Mouse (Mus musculus) liver, embryonic 14.5 days (tissue): ENCODE results near the gene Rft1. TPM values are rescaled to one million over a fixed set of nuclear protein-coding genes. Genes with fewer than 3 reads are reported as not detected.
A peak's percentile ranks its signal among the peaks of the same experiment; 100 is the strongest.

Experiments used
- ATAC-seq: fragments of 200-750 bp; cut with Nextera tagmentation; 2 replicates; pipeline ENCODE4 v1.8.0; 2017; ENCODE audit warnings: moderate number of reproducible peaks, mild to moderate bottlenecking, moderate library complexity; ENCODE audit not compliant: insufficient read depth
- DNase-seq, 3 experiments: peaks; one replicate each; pipeline ENCODE4 v3.0.0-alpha.2; 2012 to 2013; ENCODE audit warnings: low read depth in 3 of 3, low spot score in 3 of 3
- H3K27ac ChIP-seq: fragments of 300-500 bp; sonication (generic); 2 replicates; pipeline ENCODE4 v1.5.1; 2014; ENCODE audit warnings: moderate library complexity, mild to moderate bottlenecking, control low read depth, inconsistent platforms
- H3K27me3 ChIP-seq: fragments of 300-500 bp; sonication (generic); 2 replicates; pipeline ENCODE4 v1.6.1; 2014; ENCODE audit warnings: mild to moderate bottlenecking, low read length, moderate library complexity; ENCODE audit not compliant: control insufficient read depth, insufficient read depth
- H3K36me3 ChIP-seq: fragments of 300-500 bp; sonication (generic); replicated peaks from 2 replicates; pipeline ENCODE4 v1.6.1; 2014; ENCODE audit warnings: low read depth; ENCODE audit not compliant: control insufficient read depth, insufficient read depth
- H3K4me1 ChIP-seq, 2 experiments: fragments of 200-500 bp in 1 of 2; fragments of 300-500 bp in 1 of 2; sonication (generic) in 1 of 2; replicated peaks; 2 replicates each; pipeline ENCODE4 v1.6.1; 2012 to 2014; ENCODE audit warnings: antibody characterized with exemption in 1 of 2, inconsistent platforms in 1 of 2, low read length in 1 of 2; ENCODE audit not compliant: control insufficient read depth in 2 of 2, insufficient read depth in 2 of 2
- H3K4me2 ChIP-seq: fragments of 300-500 bp; sonication (generic); 2 replicates; pipeline ENCODE4 v1.6.1; 2014; ENCODE audit warnings: low read depth, mild to moderate bottlenecking, control low read depth, moderate library complexity
- H3K4me3 ChIP-seq, 2 experiments: fragments of 200-500 bp in 1 of 2; fragments of 300-500 bp in 1 of 2; sonication (generic) in 1 of 2; 2 replicates each; pipeline ENCODE4 v1.5.1; 2012 to 2014; ENCODE audit warnings: low read depth in 2 of 2, low read length in 2 of 2, mild to moderate bottlenecking in 2 of 2, control low read depth in 1 of 2, inconsistent platforms in 1 of 2, moderate library complexity in 1 of 2; ENCODE audit not compliant: insufficient read depth in 1 of 2
- H3K9ac ChIP-seq: fragments of 300-500 bp; sonication (generic); replicated peaks from 2 replicates; pipeline ENCODE4 v1.6.1; 2014; ENCODE audit warnings: mild to moderate bottlenecking, control low read depth, moderate library complexity
- H3K9me3 ChIP-seq: fragments of 300-500 bp; sonication (generic); 2 replicates; pipeline ENCODE4 v1.6.1; 2016; ENCODE audit warnings: low read length, mixed read lengths; ENCODE audit not compliant: control insufficient read depth
- CTCF ChIP-seq: IDR thresholded peaks from 2 replicates; pipeline ENCODE4 v1.5.1; 2016; ENCODE audit warnings: antibody characterized with exemption, low read depth, control low read depth
- EP300 ChIP-seq: IDR thresholded peaks from 2 replicates; pipeline ENCODE4 v1.6.1; 2016; ENCODE audit warnings: antibody characterized with exemption, low read depth
- WGBS: fragments of 180-500 bp; shearing (Covaris S2); extraction: QIAGEN DNeasy Blood & Tissue Kit; methylation state at CpG from one replicate; pipeline ENCODE4 v1.1.7; 2014; ENCODE audit not compliant: insufficient replicate concordance; 5-methylcytosine and 5-hydroxymethylcytosine counted together
- polyA plus RNA-seq, 2 experiments: library from polyadenylated mRNA; depleted of rRNA in 1 of 2; stranded (reverse) in 1 of 2; unstranded in 1 of 2; fragments of >200 nt; fragmentation: Nextera tagmentation in 1 of 2; extraction: Ambion mirVana in 1 of 2; gene quantifications; 2 replicates each; pipeline versions ENCODE4 v1.2.1 to v1.2.3; 2012 to 2014

Rft1 gene
- polyA plus RNA-seq, 2 experiments = 2.8 to 3.4 TPM

DNA sequence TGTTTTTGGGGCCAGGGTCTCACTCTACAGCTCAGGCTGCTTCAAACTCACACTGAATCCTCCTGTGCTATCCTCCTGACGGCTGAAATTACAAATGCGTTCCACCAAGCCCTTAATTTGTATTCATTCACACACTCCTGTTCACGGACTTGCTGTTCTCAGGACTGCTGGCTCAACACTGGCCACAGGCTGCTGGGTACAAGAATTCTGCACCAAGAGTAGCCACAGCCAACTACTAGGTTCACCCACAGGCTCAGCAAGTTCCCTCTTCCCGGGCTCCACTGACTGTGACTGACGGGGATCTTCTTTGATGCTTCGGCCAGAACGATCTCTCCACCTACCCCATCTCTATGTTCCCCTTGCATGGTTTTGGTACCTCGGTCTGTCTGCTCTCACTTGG lies 4.4 kb upstream of the Rft1 start:
- H3K9ac ChIP-seq = no peak overlapping the region
- WGBS = 63% methylated on average over 8 of the region's 8 CpGs
- H3K4me2 ChIP-seq = no peak overlapping the region
- no peak overlapping the region for H3K4me3 ChIP-seq
- H3K27ac ChIP-seq = no peak overlapping the region
- TF ChIP-seq CTCF (no peak), EP300 (no peak)
- DNase-seq (no peak), ATAC-seq (no peak)
- H3K9me3 ChIP-seq = no peaks in the 10 kb centered on the region
- H3K27me3 ChIP-seq = no peaks in the 10 kb centered on the region
- no peaks in the 10 kb centered on the region for H3K36me3 ChIP-seq
- peaks cover under 1 to 6% of the 10 kb centered on the region in 2 experiments for H3K4me1 ChIP-seq

DNA sequence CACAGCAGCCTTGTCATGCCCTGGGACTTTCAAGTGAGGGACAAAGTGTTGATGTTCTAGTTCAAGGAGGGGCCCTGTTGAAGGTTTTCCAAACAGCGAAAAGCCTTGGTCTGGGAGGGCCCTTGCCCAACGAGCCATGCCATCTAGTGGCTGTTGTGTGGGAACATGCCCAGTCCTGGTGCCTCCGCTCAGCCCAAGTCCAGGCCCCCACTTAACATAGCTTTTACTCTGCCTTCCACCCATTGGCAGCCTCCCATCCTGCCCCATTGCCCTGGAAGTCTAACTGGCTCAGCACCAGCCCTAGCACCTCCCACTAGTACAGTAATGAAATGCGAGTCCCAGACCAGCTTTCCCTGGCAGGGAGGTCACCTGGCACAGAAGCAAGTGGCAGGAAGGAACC lies 3.2 kb upstream of the Rft1 start:
- no peak overlapping the region for H3K4me2 ChIP-seq
- no peak overlapping the region for H3K4me3 ChIP-seq
- TF ChIP-seq EP300 (no peak), CTCF (peak; percentile 65)
- DNase-seq (no peak), ATAC-seq (no peak)
- no peak overlapping the region for H3K27ac ChIP-seq
- 25% methylated on average over 4 of the region's 4 CpGs for WGBS
- no peak overlapping the region for H3K9ac ChIP-seq
- no peaks in the 10 kb centered on the region for H3K27me3 ChIP-seq
- no peaks in the 10 kb centered on the region for H3K9me3 ChIP-seq
- H3K36me3 ChIP-seq = no peaks in the 10 kb centered on the region
- H3K4me1 ChIP-seq = peaks cover 5 to 10% of the 10 kb centered on the region in 2 experiments

DNA sequence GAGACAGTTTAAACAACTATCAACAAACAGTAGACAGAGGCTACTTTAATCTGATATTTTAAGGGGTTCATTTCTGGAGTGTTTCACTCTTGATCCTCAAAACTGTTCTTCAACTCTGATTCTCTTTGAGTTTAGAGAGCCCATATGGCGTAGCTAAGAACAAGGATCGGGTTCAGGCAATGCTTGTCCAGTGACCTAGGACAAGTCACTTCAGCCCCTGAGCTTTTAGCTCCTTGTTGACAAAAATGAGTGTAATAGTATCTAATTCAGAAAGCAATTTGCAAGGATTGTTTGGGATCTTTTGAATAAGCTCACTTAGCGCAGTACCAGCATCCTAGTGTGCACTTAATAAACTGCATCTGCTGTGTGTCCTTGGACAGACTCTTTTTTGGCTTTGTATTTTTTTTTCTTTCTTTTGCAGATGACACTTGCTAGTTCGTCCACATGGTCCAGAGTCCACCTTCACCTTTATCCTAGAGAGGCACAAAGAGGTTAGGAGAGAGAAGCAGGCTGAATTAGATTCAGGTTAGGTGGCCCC lies 600 bp downstream of the Rft1 start:
- ATAC-seq (peak; percentile 13; the same call in 1 of the 2 replicates), DNase-seq (no peak)
- H3K4me1 ChIP-seq = peaks cover 5 to 10% of the 10 kb centered on the region in 2 experiments

DNA sequence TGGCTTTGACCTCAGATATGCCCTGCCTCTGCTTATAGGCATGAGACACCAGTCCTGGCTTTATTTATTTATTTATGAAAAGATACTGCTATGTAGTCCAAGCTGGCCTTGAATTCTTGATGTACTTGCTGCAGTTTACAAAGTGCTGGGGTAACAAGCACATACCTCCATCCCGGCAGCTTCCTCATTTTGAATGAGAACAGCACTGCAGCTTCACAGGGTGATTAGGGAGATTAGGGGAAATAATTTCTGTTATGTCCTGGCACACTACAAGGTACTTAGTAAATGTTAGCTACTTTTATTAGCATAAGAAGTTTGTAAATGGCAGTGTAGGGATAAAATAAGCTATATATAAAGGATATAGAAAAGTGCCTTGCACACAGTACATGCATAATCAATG lies 1.4 kb downstream of the Rft1 start:
- no peaks in the 10 kb centered on the region for H3K27me3 ChIP-seq
- no peak overlapping the region for H3K27ac ChIP-seq
- peaks cover 5 to 10% of the 10 kb centered on the region in 2 experiments for H3K4me1 ChIP-seq
- TF ChIP-seq EP300 (no peak), CTCF (no peak)
- ATAC-seq = no peak
- WGBS = 44% methylated on average over 1 of the region's 1 CpGs
- no peaks in the 10 kb centered on the region for H3K36me3 ChIP-seq
- H3K4me2 ChIP-seq = peak overlapping the region; percentile 75; the same call in 1 of the 2 replicates
- no peak overlapping the region for H3K4me3 ChIP-seq
- H3K9me3 ChIP-seq = no peaks in the 10 kb centered on the region
- DNase-seq = no peak
- H3K9ac ChIP-seq = no peak overlapping the region

More for the DNA sequence above, 600 bp downstream of the Rft1 start:
- H3K27me3 ChIP-seq = no peaks in the 10 kb centered on the region
- peak overlapping the region; percentile 75 for H3K4me2 ChIP-seq
- no peaks in the 10 kb centered on the region for H3K36me3 ChIP-seq
- H3K4me3 ChIP-seq = peak overlapping the region; percentile 68 to 97
- H3K27ac ChIP-seq = no peak overlapping the region
- H3K9ac ChIP-seq = peak overlapping the region; percentile 75
- no peak for TF ChIP-seq CTCF
- TF ChIP-seq EP300 = no peak
- H3K9me3 ChIP-seq = no peaks in the 10 kb centered on the region
- 35% methylated on average over 4 of the region's 4 CpGs for WGBS

DNA sequence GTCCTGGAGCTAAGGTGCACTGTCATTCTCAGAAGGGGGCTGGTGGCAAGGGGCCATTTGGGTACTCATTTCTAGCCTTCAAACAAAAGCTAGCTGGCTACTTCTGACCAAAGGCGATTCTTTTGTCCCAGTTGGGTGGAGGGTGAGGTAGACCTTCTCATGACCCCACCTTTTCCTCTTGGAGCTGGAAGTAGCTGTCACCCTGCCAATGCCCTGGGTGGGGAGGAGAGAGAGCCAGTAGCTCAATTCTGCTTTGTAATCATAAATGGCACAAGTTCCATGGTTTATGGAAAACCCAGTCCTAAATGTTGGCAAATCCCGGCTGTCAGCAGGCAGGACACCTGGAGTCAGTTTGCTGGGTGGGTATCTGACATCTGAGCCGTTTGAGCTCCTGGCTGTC lies 11.9 kb downstream of the Rft1 start:
- H3K36me3 ChIP-seq = peaks cover 9% of the 10 kb centered on the region
- WGBS = 62% methylated on average over 3 of the region's 3 CpGs
- ATAC-seq = no peak
- H3K4me1 ChIP-seq = 0 out of 4 replicates have a peak, but pooled peaks cover 0 to under 1% of the 10 kb centered on the region in 2 experiments
- no peak overlapping the region for H3K4me3 ChIP-seq
- H3K27ac ChIP-seq = no peak overlapping the region
- no peak for DNase-seq
- H3K9me3 ChIP-seq = no peaks in the 10 kb centered on the region
- no peak overlapping the region for H3K4me2 ChIP-seq
- no peak overlapping the region for H3K9ac ChIP-seq
- no peak for TF ChIP-seq EP300
- TF ChIP-seq CTCF = no peak
- H3K27me3 ChIP-seq = no peaks in the 10 kb centered on the region
